Mouse (Mus musculus): ENCODE results near the gene Igfbp1. TPM values are rescaled to one million over a fixed set of nuclear protein-coding genes. Genes with fewer than 3 reads are reported as not detected.

Igfbp1 gene
- polyA plus RNA-seq, 1 experiment, result 1.1 TPM

DNA sequence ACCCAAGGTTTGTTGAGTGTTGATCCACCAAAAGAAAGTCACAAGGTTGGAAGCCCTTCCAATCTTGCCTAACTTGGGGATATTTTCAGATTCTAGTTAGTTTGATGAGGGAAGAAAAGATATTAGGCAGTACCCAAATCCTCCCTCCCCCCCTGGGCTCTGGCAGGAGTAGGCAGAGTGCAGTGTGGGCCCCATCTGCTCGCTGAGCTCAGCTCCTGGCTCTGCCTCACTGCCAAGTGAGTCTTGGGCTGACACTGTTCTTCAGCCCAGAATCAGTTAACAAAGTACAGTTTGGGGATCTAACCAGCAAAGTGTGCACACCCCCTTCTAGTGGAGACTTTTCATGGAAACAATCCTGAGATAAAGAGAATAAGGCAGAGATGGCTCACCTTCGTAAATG, 28.6 kb downstream of the Igfbp1 start:
- no peaks in the 10 kb centered on the region; the same call in 1 of the 2 replicates for H3K4me1 ChIP-seq (ENCODE audit: control insufficient read depth, insufficient read depth, low read length)
- no peak overlapping the region for H3K27ac ChIP-seq (ENCODE audit: insufficient read depth, low read length)
- H3K4me3 ChIP-seq (replicated peaks; ENCODE audit: insufficient read depth, low read depth, low read length), result no peak overlapping the region
- TF ChIP-seq POLR2A (IDR thresholded peaks at IDR 0.05; ENCODE audit: borderline replicate concordance, insufficient read depth, low read length), result no peak
- TF ChIP-seq CTCF (IDR thresholded peaks at IDR 0.05; ENCODE audit: borderline replicate concordance, insufficient read depth, low read depth, low read length), result no peak
- DNase-seq, result peak in 1 of 2 experiments; percentile 38
- H3K27me3 ChIP-seq (ENCODE audit: control insufficient read depth, insufficient read depth, low read length), result no peaks in the 10 kb centered on the region
- WGBS, result 32% methylated on average over 2 of the region's 2 CpGs

DNA sequence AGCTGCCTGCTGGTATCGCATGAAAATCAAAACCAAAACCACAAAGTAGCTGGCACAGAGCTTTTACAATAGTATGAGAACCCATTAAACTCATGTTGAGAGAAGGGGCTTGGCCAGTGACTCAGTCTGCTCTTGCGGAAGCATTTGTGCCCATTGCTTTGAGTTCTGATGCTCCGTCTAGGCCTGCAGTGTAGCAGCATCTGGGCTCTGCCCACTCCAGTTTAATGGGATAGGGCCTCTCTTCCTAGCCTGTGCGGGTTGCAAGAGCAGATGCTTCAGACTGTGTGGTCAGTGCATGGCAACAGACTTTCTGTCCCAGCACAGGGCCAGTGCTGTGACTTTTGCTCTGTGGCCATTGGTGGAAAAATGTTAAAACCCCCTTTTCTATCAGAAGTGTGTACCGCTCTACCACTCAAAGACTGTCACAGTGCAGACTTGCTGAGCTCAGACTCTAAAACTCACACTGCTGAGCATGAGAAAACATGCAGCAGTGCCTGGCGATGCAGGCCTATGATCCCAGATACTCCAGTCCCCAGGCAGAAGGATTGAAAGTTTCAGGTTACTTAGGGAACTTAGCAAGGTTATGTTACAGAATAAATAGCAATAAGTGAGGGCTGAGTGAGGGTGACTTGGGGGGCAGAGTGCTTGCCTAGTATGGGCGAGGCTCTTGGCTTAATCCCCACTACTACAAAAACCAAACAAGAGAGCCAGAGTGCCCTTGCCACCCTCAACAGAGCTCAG, 29.4 kb downstream of the Igfbp1 start:
- 86% methylated on average over 7 of the region's 7 CpGs for WGBS
- no peak for TF ChIP-seq POLR2A (IDR thresholded peaks at IDR 0.05; ENCODE audit: borderline replicate concordance, insufficient read depth, low read length)
- TF ChIP-seq CTCF (IDR thresholded peaks at IDR 0.05; ENCODE audit: borderline replicate concordance, insufficient read depth, low read depth, low read length), result no peak
- no peak overlapping the region for H3K4me3 ChIP-seq (replicated peaks; ENCODE audit: insufficient read depth, low read depth, low read length)
- H3K27me3 ChIP-seq (ENCODE audit: control insufficient read depth, insufficient read depth, low read length), result no peaks in the 10 kb centered on the region
- no peaks in the 10 kb centered on the region; the same call in 1 of the 2 replicates for H3K4me1 ChIP-seq (ENCODE audit: control insufficient read depth, insufficient read depth, low read length)
- no peak overlapping the region for H3K27ac ChIP-seq (ENCODE audit: insufficient read depth, low read length)
- DNase-seq, result no peak

DNA sequence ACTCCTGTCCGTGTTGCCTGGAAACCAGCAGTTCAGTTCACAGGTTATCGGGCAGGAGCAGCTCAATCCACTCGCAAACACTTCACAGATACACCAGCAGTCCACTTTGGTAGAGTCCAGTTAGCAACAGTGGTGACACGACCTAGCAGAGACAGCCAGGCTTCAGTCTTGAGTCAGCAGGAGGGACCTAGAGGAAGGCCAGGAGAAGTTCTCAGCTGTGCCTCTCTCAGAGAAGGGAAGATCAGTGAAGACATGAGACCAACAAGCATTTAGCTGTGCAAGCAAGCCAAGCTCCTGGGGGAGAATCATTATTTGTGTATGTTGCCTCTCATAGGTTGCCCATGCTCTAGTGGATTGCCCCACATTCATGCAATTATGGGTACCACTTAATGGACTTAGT, 30.5 kb downstream of the Igfbp1 start:
- TF ChIP-seq CTCF (IDR thresholded peaks at IDR 0.05; ENCODE audit: borderline replicate concordance, insufficient read depth, low read depth, low read length), result no peak
- TF ChIP-seq POLR2A (IDR thresholded peaks at IDR 0.05; ENCODE audit: borderline replicate concordance, insufficient read depth, low read length), result no peak
- Histone ChIP-seq H3K27me3 (ENCODE audit: control insufficient read depth, insufficient read depth, low read length) (no peaks in the 10 kb centered on the region), H3K4me3 (replicated peaks; ENCODE audit: insufficient read depth, low read depth, low read length) (no peak overlapping the region), H3K27ac (ENCODE audit: insufficient read depth, low read length) (no peak overlapping the region), H3K4me1 (ENCODE audit: control insufficient read depth, insufficient read depth, low read length) (no peaks in the 10 kb centered on the region; the same call in 1 of the 2 replicates)
- 92% methylated on average over 4 of the region's 4 CpGs for WGBS
- no peak for DNase-seq

DNA sequence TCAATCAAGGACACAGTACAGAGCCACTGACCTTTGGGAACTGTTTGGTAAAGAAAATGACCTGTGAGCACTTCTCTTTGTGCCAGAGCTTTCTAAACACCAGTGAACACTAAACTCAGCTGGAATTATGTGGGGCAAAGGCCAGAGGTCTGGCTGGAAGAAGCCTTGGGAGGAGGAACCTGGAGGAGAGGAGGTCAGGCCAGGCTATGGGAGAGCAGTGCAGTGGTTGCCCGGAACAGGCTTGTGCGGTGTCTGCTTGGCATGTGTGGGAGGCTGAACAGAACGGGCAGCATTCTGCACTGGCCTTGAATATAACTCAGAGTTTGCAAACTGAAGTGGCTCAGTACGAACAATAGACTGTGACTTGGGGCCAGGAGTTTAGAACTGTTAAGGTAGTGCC, 32.4 kb downstream of the Igfbp1 start:
- no peak overlapping the region for H3K27ac ChIP-seq (ENCODE audit: insufficient read depth, low read length)
- WGBS, result 83% methylated on average over 4 of the region's 4 CpGs
- no peak for TF ChIP-seq CTCF (IDR thresholded peaks at IDR 0.05; ENCODE audit: borderline replicate concordance, insufficient read depth, low read depth, low read length)
- H3K27me3 ChIP-seq (ENCODE audit: control insufficient read depth, insufficient read depth, low read length), result no peaks in the 10 kb centered on the region
- H3K4me1 ChIP-seq (ENCODE audit: control insufficient read depth, insufficient read depth, low read length), result no peaks in the 10 kb centered on the region; the same call in 1 of the 2 replicates
- H3K4me3 ChIP-seq (replicated peaks; ENCODE audit: insufficient read depth, low read depth, low read length), result no peak overlapping the region
- no peak for DNase-seq

DNA sequence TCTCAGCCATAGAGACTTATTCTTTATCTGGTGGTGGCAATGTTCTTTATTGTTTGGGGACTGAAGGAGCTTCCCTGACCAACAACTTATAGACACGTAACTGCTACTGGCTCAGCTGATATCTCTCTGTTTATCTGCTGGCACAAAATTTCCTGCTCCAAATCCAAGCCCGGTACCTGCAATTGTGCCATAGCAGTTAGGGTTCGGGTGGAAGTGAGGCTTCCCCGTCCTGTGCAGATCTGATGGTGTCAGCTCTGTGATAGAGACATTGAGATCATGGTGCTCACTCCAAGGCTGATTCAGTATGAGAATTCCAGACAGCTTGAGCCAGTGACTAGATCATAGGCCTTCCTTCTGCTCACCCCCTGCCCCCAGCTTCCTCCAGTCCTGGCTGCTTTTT, 34.4 kb downstream of the Igfbp1 start:
- Histone ChIP-seq H3K27ac (ENCODE audit: insufficient read depth, low read length) (no peak overlapping the region), H3K4me3 (replicated peaks; ENCODE audit: insufficient read depth, low read depth, low read length) (no peak overlapping the region), H3K4me1 (ENCODE audit: control insufficient read depth, insufficient read depth, low read length) (no peaks in the 10 kb centered on the region), H3K27me3 (ENCODE audit: control insufficient read depth, insufficient read depth, low read length) (no peaks in the 10 kb centered on the region)
- WGBS, result 95% methylated on average over 4 of the region's 4 CpGs
- no peak for DNase-seq
- TF ChIP-seq POLR2A (IDR thresholded peaks at IDR 0.05; ENCODE audit: borderline replicate concordance, insufficient read depth, low read length), result no peak
- TF ChIP-seq CTCF (IDR thresholded peaks at IDR 0.05; ENCODE audit: borderline replicate concordance, insufficient read depth, low read depth, low read length), result no peak

DNA sequence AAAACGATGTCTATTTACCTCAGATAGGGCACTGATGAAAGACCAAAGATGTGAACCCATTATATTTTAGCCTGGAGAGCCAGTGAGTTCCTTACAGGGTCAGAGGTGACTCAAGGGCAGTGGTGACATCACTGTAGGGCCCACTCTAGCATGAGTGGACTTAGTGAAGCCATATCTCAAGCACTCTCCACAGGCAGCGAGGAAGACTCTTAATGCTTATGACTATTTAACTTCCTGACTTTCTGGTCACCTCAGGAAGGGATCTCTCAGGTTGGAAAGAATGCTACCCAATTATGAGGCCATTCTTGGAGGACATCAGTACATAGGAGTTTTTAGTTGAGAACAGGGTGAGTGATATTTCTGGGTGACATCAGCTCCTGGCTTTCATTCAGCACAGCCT, 35.8 kb downstream of the Igfbp1 start:
- Histone ChIP-seq H3K27ac (ENCODE audit: insufficient read depth, low read length) (no peak overlapping the region), H3K27me3 (ENCODE audit: control insufficient read depth, insufficient read depth, low read length) (no peaks in the 10 kb centered on the region), H3K4me1 (ENCODE audit: control insufficient read depth, insufficient read depth, low read length) (no peaks in the 10 kb centered on the region), H3K4me3 (replicated peaks; ENCODE audit: insufficient read depth, low read depth, low read length) (no peak overlapping the region)
- 89% methylated on average over 2 of the region's 2 CpGs for WGBS
- no peak for DNase-seq
- TF ChIP-seq CTCF (IDR thresholded peaks at IDR 0.05; ENCODE audit: borderline replicate concordance, insufficient read depth, low read depth, low read length) (no peak), POLR2A (IDR thresholded peaks at IDR 0.05; ENCODE audit: borderline replicate concordance, insufficient read depth, low read length) (no peak)

DNA sequence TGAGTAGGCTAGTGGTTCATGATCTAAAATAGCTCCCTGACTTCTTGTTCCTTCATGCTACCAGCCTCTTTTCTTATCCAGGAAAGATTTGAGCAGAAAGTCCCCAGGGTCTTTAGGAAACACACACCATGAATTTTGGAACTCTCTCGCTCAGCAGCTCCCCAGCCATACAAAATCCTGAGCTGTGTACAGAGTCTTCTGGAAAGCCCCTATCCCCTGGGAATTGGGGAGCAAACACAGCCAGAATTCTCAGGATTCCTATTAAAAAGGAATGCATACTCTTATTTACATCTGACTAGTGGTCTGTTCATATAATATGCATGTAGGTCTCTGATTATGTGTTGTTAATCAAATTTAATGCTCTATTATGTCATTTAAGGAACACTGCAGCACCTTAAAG, 36.9 kb downstream of the Igfbp1 start:
- no peak for DNase-seq
- H3K4me3 ChIP-seq (replicated peaks; ENCODE audit: insufficient read depth, low read depth, low read length), result no peak overlapping the region
- WGBS, result 62% methylated on average over 1 of the region's 1 CpGs
- no peaks in the 10 kb centered on the region for H3K4me1 ChIP-seq (ENCODE audit: control insufficient read depth, insufficient read depth, low read length)
- no peak overlapping the region for H3K27ac ChIP-seq (ENCODE audit: insufficient read depth, low read length)
- TF ChIP-seq POLR2A (IDR thresholded peaks at IDR 0.05; ENCODE audit: borderline replicate concordance, insufficient read depth, low read length) (no peak), CTCF (IDR thresholded peaks at IDR 0.05; ENCODE audit: borderline replicate concordance, insufficient read depth, low read depth, low read length) (no peak)
- H3K27me3 ChIP-seq (ENCODE audit: control insufficient read depth, insufficient read depth, low read length), result no peaks in the 10 kb centered on the region

DNA sequence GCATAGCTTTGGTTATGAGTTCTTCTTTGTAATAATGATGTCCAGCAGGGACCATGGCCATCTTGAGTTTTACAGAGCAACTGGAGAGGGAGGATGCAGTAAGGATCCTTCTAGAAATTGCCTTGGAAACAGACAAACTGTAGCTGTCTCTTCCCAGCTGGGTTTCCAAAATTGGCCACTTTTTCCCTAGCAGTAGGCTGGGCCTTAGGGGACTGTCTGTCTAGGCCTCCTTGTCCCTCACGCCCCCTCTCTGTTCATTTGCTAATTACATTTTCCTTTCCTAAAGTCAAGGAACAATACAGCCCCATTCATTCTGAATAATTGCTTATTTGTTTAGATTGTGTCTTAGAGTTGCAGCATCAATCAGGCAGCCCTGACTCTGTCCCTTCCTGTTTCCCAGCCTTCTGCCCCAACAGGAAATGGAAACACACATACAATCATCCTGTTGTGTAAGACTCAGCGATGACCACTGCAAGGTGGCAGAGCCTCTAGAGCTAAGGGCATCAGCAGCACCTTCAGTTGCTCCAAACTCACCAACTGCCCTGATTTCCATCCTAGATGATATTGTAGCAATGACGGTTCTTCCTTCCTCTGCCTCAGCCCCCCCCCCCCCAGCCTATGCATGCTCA, 37.5 kb downstream of the Igfbp1 start:
- Histone ChIP-seq H3K4me1 (ENCODE audit: control insufficient read depth, insufficient read depth, low read length) (no peaks in the 10 kb centered on the region), H3K27ac (ENCODE audit: insufficient read depth, low read length) (no peak overlapping the region), H3K27me3 (ENCODE audit: control insufficient read depth, insufficient read depth, low read length) (no peaks in the 10 kb centered on the region), H3K4me3 (replicated peaks; ENCODE audit: insufficient read depth, low read depth, low read length) (no peak overlapping the region)
- no peak for TF ChIP-seq CTCF (IDR thresholded peaks at IDR 0.05; ENCODE audit: borderline replicate concordance, insufficient read depth, low read depth, low read length)
- TF ChIP-seq POLR2A (IDR thresholded peaks at IDR 0.05; ENCODE audit: borderline replicate concordance, insufficient read depth, low read length), result no peak
- DNase-seq, result no peak
- WGBS, result 81% methylated on average over 3 of the region's 3 CpGs
